Mouse (Mus musculus): ENCODE data around the gene Ube2f.

Ube2f gene

GRCm38 (mm10) chr1:91237676-91238075 lies 12.4 kb upstream of the Ube2f start:
- in situ Hi-C loops (cut with MboI, MseI): no loop called here

- in situ Hi-C loops (cut with MboI, MseI): no loop called here
Measured at GRCm38 (mm10) chr1:91239112-91239511, 11.0 kb upstream of the Ube2f start.

GRCm38 (mm10) chr1:91239800-91240199 lies 10.3 kb upstream of the Ube2f start:
- in situ Hi-C loops (cut with MboI, MseI): no loop called here

GRCm38 (mm10) chr1:91240685-91241084 lies 9.4 kb upstream of the Ube2f start:
- in situ Hi-C loops (cut with MboI, MseI): no loop called here

- in situ Hi-C loops (cut with MboI, MseI): no loop called here
Measured at GRCm38 (mm10) chr1:91241249-91241648, 8.9 kb upstream of the Ube2f start.

GRCm38 (mm10) chr1:91248242-91248641 lies 1.9 kb upstream of the Ube2f start:
- in situ Hi-C loops (cut with MboI, MseI): no loop called here

- in situ Hi-C loops (cut with MboI, MseI): no loop called here
Measured at GRCm38 (mm10) chr1:91248970-91249369, 1.1 kb upstream of the Ube2f start.

- in situ Hi-C loops (cut with MboI, MseI): loop anchor here (5.0 to 10.0 kb wide), 3 partner anchors 47 to 196 kb away; partner anchors contain the start of gene Scly
Measured at GRCm38 (mm10) chr1:91250415-91251147, 477 bp downstream of the Ube2f start.

- in situ Hi-C loops (cut with MboI, MseI): loop anchor here (5.0 to 10.0 kb wide), 3 partner anchors 46 to 196 kb away; partner anchors contain the start of gene Scly
Measured at GRCm38 (mm10) chr1:91251148-91251650, 1.1 kb downstream of the Ube2f start.

GRCm38 (mm10) chr1:91251927-91252326 lies 1.8 kb downstream of the Ube2f start:
- in situ Hi-C loops (cut with MboI, MseI): loop anchor here (5.0 to 10.0 kb wide), 3 partner anchors 45 to 197 kb away; partner anchors contain the start of gene Scly

- in situ Hi-C loops (cut with MboI, MseI): loop anchor here (5.0 to 10.0 kb wide), 2 partner anchors 166 to 203 kb away; no protein-coding TSS in a partner anchor
Measured at GRCm38 (mm10) chr1:91257918-91258317, 7.8 kb downstream of the Ube2f start.

GRCm38 (mm10) chr1:91259794-91260193 lies 9.7 kb downstream of the Ube2f start:
- in situ Hi-C loops (cut with MboI, MseI): loop anchor here (5.0 to 10.0 kb wide), 2 partner anchors 167 to 205 kb away; no protein-coding TSS in a partner anchor

- in situ Hi-C loops (cut with MboI, MseI): no loop called here
Measured at GRCm38 (mm10) chr1:91262508-91262907, 12.4 kb downstream of the Ube2f start.

GRCm38 (mm10) chr1:91272260-91272659 lies 22.2 kb downstream of the Ube2f start:
- in situ Hi-C loops (cut with MboI, MseI): no loop called here

GRCm38 (mm10) chr1:91276581-91276980 lies 26.5 kb downstream of the Ube2f start:
- in situ Hi-C loops (cut with MboI, MseI): no loop called here

- in situ Hi-C loops (cut with MboI, MseI): no loop called here
Measured at GRCm38 (mm10) chr1:91277480-91277879, 27.4 kb downstream of the Ube2f start.

GRCm38 (mm10) chr1:91278410-91279119 lies 28.5 kb downstream of the Ube2f start:
- in situ Hi-C loops (cut with MboI, MseI): no loop called here

- in situ Hi-C loops (cut with MboI, MseI): no loop called here
Measured at GRCm38 (mm10) chr1:91279126-91279525, 29.0 kb downstream of the Ube2f start.

GRCm38 (mm10) chr1:91282582-91282981 lies 32.5 kb downstream of the Ube2f start:
- in situ Hi-C loops (cut with MboI, MseI): no loop called here

GRCm38 (mm10) chr1:91289375-91289774 lies 39.3 kb downstream of the Ube2f start:
- in situ Hi-C loops (cut with MboI, MseI): no loop called here

- in situ Hi-C loops (cut with MboI, MseI): no loop called here
Measured at GRCm38 (mm10) chr1:91292101-91292825, 42.2 kb downstream of the Ube2f start.

GRCm38 (mm10) chr1:91295544-91295943 lies 45.4 kb downstream of the Ube2f start:
- in situ Hi-C loops (cut with MboI, MseI): loop anchor here (5.0 kb wide), 1 partner anchor 43 kb away; the partner anchor contains the start of gene Ube2f
